Mouse (Mus musculus) cortical plate, adult 2 months (tissue): ENCODE measurements around the gene Chrna10.

Experiments
- CTCF ChIP-seq: fragments of 200-500 bp; IDR thresholded peaks from 2 replicates; pipeline ENCODE4 v1.5.1; 2011; ENCODE audit warnings: mild to moderate bottlenecking, control low read depth, low read length; ENCODE audit not compliant: insufficient read depth; ENCODE audit errors: extremely low read depth
- POLR2A ChIP-seq: fragments of 200-500 bp; IDR thresholded peaks from 2 replicates; pipeline ENCODE4 v1.6.1; 2011; ENCODE audit warnings: mild to moderate bottlenecking, low read length, control low read depth; ENCODE audit not compliant: insufficient read depth; ENCODE audit errors: extremely low read depth

DNA sequence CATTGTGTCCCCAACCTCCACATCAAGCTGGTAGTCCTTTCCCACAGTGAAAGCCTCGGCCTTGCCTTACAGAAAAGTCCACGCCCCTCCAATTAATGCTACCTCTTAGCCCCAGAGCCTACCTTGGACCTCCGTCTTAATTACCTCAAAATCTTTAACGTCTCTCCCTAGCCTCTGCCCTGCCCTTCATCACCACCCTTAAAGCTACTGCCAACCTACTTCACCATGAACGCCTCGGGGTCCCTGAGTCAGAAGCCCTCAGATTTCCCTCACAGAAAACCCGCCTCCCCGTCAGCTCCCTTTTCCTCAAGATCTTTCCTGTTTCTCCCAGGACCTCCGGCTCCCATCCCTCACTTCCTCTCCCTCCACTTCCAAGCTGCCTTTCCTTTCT, 52.0 kb downstream of the Chrna10 start:
- no peak for TF ChIP-seq POLR2A
- no peak for TF ChIP-seq CTCF
